Mouse (Mus musculus) heart, adult 2 months (tissue): ENCODE data around the gene Col13a1. TPM values are rescaled to one million over a fixed set of nuclear protein-coding genes. Genes with fewer than 3 reads are reported as not detected.

Experiments
- DNase-seq, 2 experiments: peaks; one replicate each; pipeline ENCODE4 v3.0.0; 2021
- H3K27ac ChIP-seq: fragments of 200-600 bp; 2 replicates; pipeline ENCODE4 v1.8.1; 2022
- H3K27me3 ChIP-seq: fragments of 200-500 bp; 2 replicates; pipeline ENCODE4 v1.6.1; 2012; ENCODE audit warnings: mild to moderate bottlenecking, low read length, inconsistent platforms, mixed read lengths; ENCODE audit not compliant: control insufficient read depth, insufficient read depth
- H3K36me3 ChIP-seq: fragments of 200-500 bp; 2 replicates; pipeline ENCODE4 v1.6.1; 2012; ENCODE audit warnings: low read length, inconsistent platforms; ENCODE audit not compliant: control insufficient read depth, insufficient read depth
- H3K4me1 ChIP-seq: fragments of 200-500 bp; 2 replicates; pipeline ENCODE4 v1.6.1; 2011; ENCODE audit warnings: low read length; ENCODE audit not compliant: control insufficient read depth, insufficient read depth
- H3K4me3 ChIP-seq: fragments of 200-600 bp; 2 replicates; pipeline ENCODE4 v1.8.1; 2022
- H3K79me2 ChIP-seq: fragments of 200-500 bp; replicated peaks from 2 replicates; pipeline ENCODE4 v1.6.1; 2012; ENCODE audit warnings: mild to moderate bottlenecking, inconsistent platforms, low read length, moderate library complexity, mixed read lengths; ENCODE audit not compliant: control insufficient read depth, insufficient read depth
- H3K9ac ChIP-seq: fragments of 200-500 bp; 2 replicates; pipeline ENCODE4 v1.6.1; 2012; ENCODE audit warnings: low read depth, mild to moderate bottlenecking, control low read depth, inconsistent platforms, low read length, mixed read lengths
- CTCF ChIP-seq: fragments of 200-600 bp; IDR thresholded peaks from 2 replicates; pipeline ENCODE4 v1.8.1; 2022; ENCODE audit warnings: antibody characterized with exemption, mild to moderate bottlenecking, moderate library complexity
- EP300 ChIP-seq: fragments of 200-500 bp; IDR thresholded peaks from 2 replicates; pipeline ENCODE4 v1.6.1; 2011; ENCODE audit warnings: low read depth, low read length, control low read depth; ENCODE audit not compliant: insufficient read depth
- POLR2A ChIP-seq: fragments of 200-500 bp; IDR thresholded peaks from 2 replicates; pipeline ENCODE4 v1.6.1; 2011; ENCODE audit warnings: mild to moderate bottlenecking, low read depth, low read length, control low read depth; ENCODE audit not compliant: insufficient read depth
- WGBS: fragments of 180-500 bp; shearing (Covaris S2); methylation state at CpG from one replicate; pipeline ENCODE4 v1.1.7; 2018; 5-methylcytosine and 5-hydroxymethylcytosine counted together
- intact Hi-C: fragments of 180-260 bp; cut with DNase I; formaldehyde crosslinking; loops from one replicate; pipeline ENCODE4 v1.15.1; 2025
- polyA plus RNA-seq: library from polyadenylated mRNA; depleted of rRNA; stranded (reverse); fragments of >200 nt; gene quantifications from 2 replicates; pipeline ENCODE4 v1.2.3, GENCODE M21; 2012
- total RNA-seq, 2 experiments: library from RNA; stranded (reverse); gene quantifications; 2 replicates each; pipeline ENCODE4 v1.2.3; 2021

Col13a1 gene
- total and polyA plus RNA-seq, 3 experiments = 0.34 to 0.45 (median 0.43) TPM

- Histone ChIP-seq H3K79me2 (no peaks in the 10 kb centered on the region), H3K27ac (no peak overlapping the region), H3K4me3 (no peak overlapping the region), H3K36me3 (no peaks in the 10 kb centered on the region), H3K4me1 (0 out of 2 replicates have a peak, but pooled peaks cover 1% of the 10 kb centered on the region), H3K9ac (no peak overlapping the region), H3K27me3 (no peaks in the 10 kb centered on the region)
- no peak for TF ChIP-seq POLR2A
- TF ChIP-seq CTCF = no peak
- TF ChIP-seq EP300 = no peak
- no peak for DNase-seq
- intact Hi-C loops = no loop called here
- WGBS = 49% methylated on average over 7 of the region's 7 CpGs
These were observed 155.8 kb downstream of the Col13a1 start for GRCm38 (mm10) chr10:61822968-61823730.

- H3K27me3 ChIP-seq = no peaks in the 10 kb centered on the region
- H3K9ac ChIP-seq = no peak overlapping the region
- TF ChIP-seq POLR2A (no peak), CTCF (peak; percentile 37)
- no peak for DNase-seq
- H3K36me3 ChIP-seq = no peaks in the 10 kb centered on the region
- no peaks in the 10 kb centered on the region for H3K79me2 ChIP-seq
- no peak overlapping the region for H3K27ac ChIP-seq
- H3K4me3 ChIP-seq = no peak overlapping the region
- intact Hi-C loops = no loop called here
- no peaks in the 10 kb centered on the region for H3K4me1 ChIP-seq
- 43% methylated on average over 9 of the region's 9 CpGs for WGBS
These were observed 158.9 kb downstream of the Col13a1 start for GRCm38 (mm10) chr10:61820050-61820449.

GRCm38 (mm10) chr10:61811987-61812386 lies 166.9 kb downstream of the Col13a1 start:
- 54% methylated on average over 5 of the region's 5 CpGs for WGBS
- TF ChIP-seq POLR2A (no peak), CTCF (no peak), EP300 (no peak)
- Histone ChIP-seq H3K79me2 (no peaks in the 10 kb centered on the region), H3K27ac (no peak overlapping the region), H3K4me3 (no peak overlapping the region), H3K4me1 (no peaks in the 10 kb centered on the region), H3K36me3 (no peaks in the 10 kb centered on the region), H3K27me3 (no peaks in the 10 kb centered on the region), H3K9ac (no peak overlapping the region)
- no peak for DNase-seq
- intact Hi-C loops = no loop called here

DNA sequence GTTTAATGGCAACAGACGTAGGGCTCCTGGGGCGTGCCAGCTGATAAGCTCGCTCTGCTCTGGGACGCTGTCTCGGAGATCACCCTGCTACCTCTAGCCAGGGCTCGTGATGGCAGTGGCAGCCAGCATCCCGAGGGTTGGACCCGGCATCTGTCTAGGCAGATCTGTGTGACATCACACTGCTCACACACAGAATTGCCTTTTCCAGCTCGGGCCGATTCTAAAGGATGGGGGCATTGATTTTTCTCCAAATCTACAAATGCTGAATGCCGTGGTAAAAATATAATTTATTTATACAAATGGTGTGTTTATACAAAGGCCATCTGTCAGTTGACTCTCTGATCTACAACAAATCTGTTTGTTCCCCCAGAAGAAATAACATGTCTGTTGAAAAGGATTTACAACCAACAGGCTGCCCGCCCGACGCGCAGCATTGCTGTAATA lies 180.8 kb downstream of the Col13a1 start:
- TF ChIP-seq CTCF = no peak
- TF ChIP-seq EP300 = no peak
- TF ChIP-seq POLR2A = no peak
- intact Hi-C loops = no loop called here
- Histone ChIP-seq H3K79me2 (no peaks in the 10 kb centered on the region), H3K27me3 (no peaks in the 10 kb centered on the region), H3K9ac (no peak overlapping the region), H3K27ac (no peak overlapping the region), H3K4me3 (no peak overlapping the region), H3K4me1 (no peaks in the 10 kb centered on the region), H3K36me3 (no peaks in the 10 kb centered on the region)
- no peak for DNase-seq
- 65% methylated on average over 15 of the region's 15 CpGs for WGBS

GRCm38 (mm10) chr10:61795458-61795857 lies 183.4 kb downstream of the Col13a1 start:
- DNase-seq = no peak
- no peaks in the 10 kb centered on the region for H3K79me2 ChIP-seq
- H3K9ac ChIP-seq = no peak overlapping the region
- WGBS = 59% methylated on average over 8 of the region's 8 CpGs
- H3K27me3 ChIP-seq = no peaks in the 10 kb centered on the region
- no peaks in the 10 kb centered on the region for H3K36me3 ChIP-seq
- H3K27ac ChIP-seq = no peak overlapping the region
- H3K4me3 ChIP-seq = no peak overlapping the region
- no peaks in the 10 kb centered on the region for H3K4me1 ChIP-seq
- intact Hi-C loops = no loop called here
- TF ChIP-seq EP300 (no peak), CTCF (no peak), POLR2A (no peak)

GRCm38 (mm10) chr10:61794971-61795370 lies 183.9 kb downstream of the Col13a1 start:
- TF ChIP-seq EP300 = no peak
- WGBS = 46% methylated on average over 10 of the region's 10 CpGs
- no peak overlapping the region for H3K27ac ChIP-seq
- H3K4me1 ChIP-seq = no peaks in the 10 kb centered on the region
- no peaks in the 10 kb centered on the region for H3K36me3 ChIP-seq
- no peaks in the 10 kb centered on the region for H3K27me3 ChIP-seq
- no peak for DNase-seq
- intact Hi-C loops = no loop called here
- no peak overlapping the region for H3K9ac ChIP-seq
- H3K4me3 ChIP-seq = no peak overlapping the region
- H3K79me2 ChIP-seq = no peaks in the 10 kb centered on the region
